Mouse (Mus musculus) erythroblast, embryonic 14.5 days (primary cell): ENCODE results near the gene Glra1. TPM values are rescaled to one million over a fixed set of nuclear protein-coding genes. Genes with fewer than 3 reads are reported as not detected.

ENCODE experiments used
- H3K27me3 ChIP-seq: 2 replicates; pipeline ENCODE4 v1.6.1; 2012; ENCODE audit warnings: inconsistent platforms; ENCODE audit not compliant: control insufficient read depth
- H3K36me3 ChIP-seq: 2 replicates; pipeline ENCODE4 v1.6.1; 2012; ENCODE audit warnings: mild to moderate bottlenecking, inconsistent platforms; ENCODE audit not compliant: control insufficient read depth
- H3K4me1 ChIP-seq: 2 replicates; pipeline ENCODE4 v1.6.1; 2012; ENCODE audit warnings: inconsistent platforms; ENCODE audit not compliant: control insufficient read depth
- H3K4me3 ChIP-seq: replicated peaks from 2 replicates; pipeline ENCODE3; 2012; ENCODE audit warnings: moderate library complexity, mild to moderate bottlenecking, inconsistent platforms
- H3K9me3 ChIP-seq: 2 replicates; pipeline ENCODE4 v1.6.1; 2012; ENCODE audit warnings: low read length, inconsistent platforms, mixed read lengths; ENCODE audit not compliant: control insufficient read depth
- GATA1 ChIP-seq: IDR thresholded peaks from 2 replicates; pipeline ENCODE4 v1.6.1; 2012; ENCODE audit warnings: low read length, inconsistent platforms, mixed read lengths
- TAL1 ChIP-seq: IDR thresholded peaks from 3 replicates; pipeline ENCODE4 v1.6.1; 2012; ENCODE audit warnings: low read length, inconsistent platforms, mixed read lengths
- polyA plus RNA-seq: library from polyadenylated mRNA; stranded (reverse); fragments of >175 nt; gene quantifications from 2 replicates; pipeline ENCODE4 v1.2.3, GENCODE M21; 2012

Glra1 gene
- polyA plus RNA-seq, 1 experiment = not detected

DNA sequence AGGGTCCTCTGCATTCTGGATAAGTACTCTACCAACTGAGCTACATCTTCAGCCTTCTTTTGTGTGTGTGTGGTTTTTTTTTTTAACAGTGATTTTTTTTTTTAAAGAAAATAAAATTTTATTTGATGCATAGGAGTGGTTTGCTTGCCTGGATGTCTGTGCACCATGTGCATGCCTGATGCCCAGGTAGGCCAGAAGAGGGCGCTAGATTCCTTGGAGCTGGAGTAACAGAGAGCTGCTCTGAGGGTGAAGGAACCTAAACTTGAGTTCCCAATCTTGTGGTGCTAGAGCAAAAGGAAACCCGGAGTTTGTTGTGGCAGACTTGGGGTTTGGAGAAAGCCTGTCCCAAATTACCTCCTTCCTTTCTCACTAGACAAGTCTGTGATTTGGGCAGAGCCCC is 16.8 kb downstream of the Glra1 start:
- Histone ChIP-seq H3K4me3 (no peak overlapping the region), H3K27me3 (no peaks in the 10 kb centered on the region), H3K9me3 (no peaks in the 10 kb centered on the region), H3K4me1 (no peaks in the 10 kb centered on the region), H3K36me3 (no peaks in the 10 kb centered on the region)
- TF ChIP-seq TAL1 (no peak), GATA1 (no peak)

DNA sequence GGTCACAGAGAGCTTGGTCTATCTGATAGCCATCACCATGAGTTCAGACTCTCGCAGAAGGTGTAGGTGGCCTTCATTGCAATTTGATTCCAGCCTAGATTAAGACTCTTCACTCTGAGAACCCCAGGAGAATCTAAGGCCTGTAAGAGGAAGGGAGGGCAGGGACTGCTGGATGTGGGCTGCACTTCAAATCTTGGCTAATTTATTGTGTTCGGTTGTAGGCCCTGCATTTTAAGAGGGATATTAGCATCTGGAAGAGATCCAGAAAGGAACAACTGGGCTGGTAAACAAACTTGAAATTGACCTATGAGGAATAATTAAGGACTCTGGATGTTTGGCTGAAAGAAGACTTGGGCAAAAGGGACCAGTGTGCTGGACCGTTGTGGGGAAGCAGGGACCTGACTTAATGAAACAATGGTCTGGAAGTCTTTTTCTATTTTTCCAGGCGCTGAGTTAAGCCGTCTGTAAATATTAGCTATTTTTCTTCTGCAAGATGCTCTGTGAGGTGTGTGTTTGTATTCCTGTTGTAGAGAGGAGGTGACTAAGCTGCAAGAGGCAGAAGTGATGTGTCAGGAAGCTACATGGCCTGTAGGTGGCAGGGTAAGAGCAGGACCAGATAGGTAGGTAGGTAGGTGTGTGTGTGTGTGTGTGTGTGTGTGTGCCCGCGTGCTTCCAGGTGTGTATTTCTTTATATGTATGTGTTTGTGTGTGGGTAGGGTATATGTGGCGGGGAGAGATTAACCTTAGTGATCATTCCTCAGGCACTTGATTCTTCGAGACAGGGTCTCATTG is 18.4 kb downstream of the Glra1 start:
- Histone ChIP-seq H3K4me3 (no peak overlapping the region), H3K4me1 (no peaks in the 10 kb centered on the region), H3K27me3 (no peaks in the 10 kb centered on the region), H3K36me3 (no peaks in the 10 kb centered on the region), H3K9me3 (no peaks in the 10 kb centered on the region)
- no peak for TF ChIP-seq GATA1
- no peak for TF ChIP-seq TAL1

DNA sequence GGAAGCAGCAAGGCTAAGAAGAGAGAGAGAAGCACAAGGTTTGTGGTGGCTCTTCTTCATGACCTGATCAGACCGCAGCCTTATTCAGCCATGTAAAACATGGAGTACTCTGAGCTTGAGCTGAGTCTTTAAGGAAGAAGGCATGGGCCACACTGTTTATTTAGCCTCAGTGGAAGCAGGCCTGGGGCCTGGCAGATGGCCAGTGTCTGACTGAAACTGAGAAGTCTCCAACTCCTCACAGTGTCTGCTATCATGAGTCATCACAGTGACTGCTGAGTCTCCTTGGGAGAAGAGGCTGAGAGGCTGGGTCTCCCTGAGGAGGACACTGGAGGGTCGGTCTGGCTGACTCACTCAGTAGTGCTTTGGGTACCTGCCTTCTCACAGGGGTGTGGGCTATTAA is 33.6 kb downstream of the Glra1 start:
- no peaks in the 10 kb centered on the region for H3K9me3 ChIP-seq
- no peak for TF ChIP-seq TAL1
- no peak for TF ChIP-seq GATA1

DNA sequence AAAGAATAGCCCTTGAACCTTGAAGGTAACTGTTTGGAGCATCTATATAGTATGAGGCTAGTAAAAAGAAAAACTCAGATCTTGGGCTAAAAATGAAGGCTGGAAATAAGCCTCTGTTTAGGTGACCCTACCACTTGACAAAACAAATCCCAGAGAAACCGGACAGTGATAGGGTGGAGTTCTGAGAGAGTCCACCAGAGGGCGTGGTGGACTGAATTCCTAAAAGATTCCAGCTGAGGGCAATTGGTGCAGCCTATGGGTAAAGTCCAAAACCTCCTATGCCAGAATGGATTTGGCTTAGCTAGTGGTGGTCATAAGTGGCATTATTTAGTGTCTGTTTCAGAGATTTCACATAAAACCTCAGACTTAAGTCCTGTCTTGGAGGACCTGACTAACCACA is 36.9 kb downstream of the Glra1 start:
- no peaks in the 10 kb centered on the region for H3K4me1 ChIP-seq
- H3K4me3 ChIP-seq = no peak overlapping the region
- H3K36me3 ChIP-seq = no peaks in the 10 kb centered on the region
- no peaks in the 10 kb centered on the region for H3K27me3 ChIP-seq
- TF ChIP-seq TAL1 = no peak
- TF ChIP-seq GATA1 = no peak
- no peaks in the 10 kb centered on the region for H3K9me3 ChIP-seq

More for the DNA sequence above, 33.6 kb downstream of the Glra1 start:
- H3K4me1 ChIP-seq = no peaks in the 10 kb centered on the region
- H3K36me3 ChIP-seq = no peaks in the 10 kb centered on the region
- H3K4me3 ChIP-seq = no peak overlapping the region
- no peaks in the 10 kb centered on the region for H3K27me3 ChIP-seq

DNA sequence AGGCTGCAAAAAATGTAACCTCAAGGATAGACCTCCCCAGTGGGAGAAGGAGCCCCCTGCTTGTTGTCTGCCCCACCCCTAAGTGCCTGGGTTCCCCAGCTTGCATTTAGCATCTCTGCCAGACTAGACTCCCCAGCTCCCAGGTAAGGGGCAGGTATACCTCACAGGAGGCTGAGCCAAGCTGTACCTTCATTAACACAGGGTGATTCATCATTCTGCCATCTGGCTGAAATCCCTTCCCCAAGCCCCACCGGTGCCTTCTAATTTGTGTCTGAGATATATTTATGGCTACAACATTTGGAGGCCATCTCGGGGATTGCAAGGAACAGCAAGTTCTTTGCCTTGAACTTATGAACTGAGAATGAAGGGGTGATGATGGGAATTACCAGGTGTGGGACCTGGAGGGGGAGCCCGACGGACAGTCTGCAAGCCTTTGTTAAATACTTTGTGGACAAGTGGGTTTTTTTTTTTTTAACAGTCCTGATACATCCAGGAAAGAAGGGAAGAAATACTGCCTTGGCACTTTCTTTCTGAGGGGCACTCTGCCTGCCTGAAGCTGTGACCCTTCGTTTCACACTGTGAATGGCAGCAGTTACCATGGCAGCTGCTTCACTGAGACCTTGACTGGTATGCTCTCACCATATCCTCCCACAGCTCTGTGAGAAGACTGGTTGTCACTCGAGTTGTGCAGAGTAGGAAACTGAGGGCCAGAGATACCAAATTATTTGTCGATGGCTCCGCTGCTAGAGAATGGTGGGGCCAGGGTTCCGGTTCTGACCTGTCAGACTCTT is 41.5 kb downstream of the Glra1 start:
- Histone ChIP-seq H3K4me3 (no peak overlapping the region), H3K36me3 (no peaks in the 10 kb centered on the region), H3K4me1 (no peaks in the 10 kb centered on the region), H3K27me3 (no peaks in the 10 kb centered on the region), H3K9me3 (no peaks in the 10 kb centered on the region)
- TF ChIP-seq TAL1 (no peak), GATA1 (no peak)

DNA sequence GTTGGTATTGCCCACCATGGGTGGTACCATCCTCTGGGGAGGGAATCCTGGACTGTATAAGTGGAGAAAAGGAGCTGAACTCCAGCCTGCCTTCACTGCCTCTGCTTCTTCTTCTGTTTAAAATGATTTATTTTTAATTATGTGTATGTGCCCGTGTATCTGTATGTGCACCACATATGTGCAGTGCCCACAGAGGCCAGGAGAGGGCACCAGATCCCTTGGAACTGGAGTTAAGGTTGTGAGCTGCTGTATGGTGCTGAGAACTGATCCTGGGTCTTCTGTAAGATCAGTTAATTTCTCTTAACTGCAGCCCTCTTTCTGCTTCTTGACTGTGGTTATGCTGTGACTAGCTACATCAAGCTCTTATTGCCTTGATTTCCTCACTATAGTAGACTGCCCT is 62.3 kb downstream of the Glra1 start:
- Histone ChIP-seq H3K36me3 (no peaks in the 10 kb centered on the region), H3K4me3 (no peak overlapping the region), H3K27me3 (no peaks in the 10 kb centered on the region), H3K9me3 (no peaks in the 10 kb centered on the region), H3K4me1 (no peaks in the 10 kb centered on the region)
- no peak for TF ChIP-seq TAL1
- no peak for TF ChIP-seq GATA1

DNA sequence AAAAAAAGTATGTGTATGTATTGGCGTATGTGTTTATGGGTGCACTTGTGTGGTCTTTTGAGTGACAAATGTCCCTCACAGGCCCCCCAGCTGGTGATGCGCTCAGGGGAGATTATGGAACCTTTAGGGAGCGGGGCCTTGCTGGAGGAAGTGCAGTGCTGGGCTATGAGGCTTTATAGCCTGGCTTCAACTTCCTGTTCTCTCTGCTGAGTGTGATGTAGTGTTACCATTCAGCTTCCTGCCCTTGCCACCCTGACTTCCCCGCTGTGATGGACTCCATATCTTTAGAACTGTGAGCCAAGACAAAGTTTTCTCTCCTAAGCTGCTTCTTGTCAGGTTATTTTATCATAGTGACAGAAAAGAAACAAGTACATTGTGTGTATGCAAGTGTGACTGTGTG is 65.3 kb downstream of the Glra1 start:
- Histone ChIP-seq H3K27me3 (no peaks in the 10 kb centered on the region), H3K4me1 (no peaks in the 10 kb centered on the region), H3K36me3 (no peaks in the 10 kb centered on the region), H3K4me3 (no peak overlapping the region), H3K9me3 (no peaks in the 10 kb centered on the region)
- TF ChIP-seq GATA1 (no peak), TAL1 (no peak)

DNA sequence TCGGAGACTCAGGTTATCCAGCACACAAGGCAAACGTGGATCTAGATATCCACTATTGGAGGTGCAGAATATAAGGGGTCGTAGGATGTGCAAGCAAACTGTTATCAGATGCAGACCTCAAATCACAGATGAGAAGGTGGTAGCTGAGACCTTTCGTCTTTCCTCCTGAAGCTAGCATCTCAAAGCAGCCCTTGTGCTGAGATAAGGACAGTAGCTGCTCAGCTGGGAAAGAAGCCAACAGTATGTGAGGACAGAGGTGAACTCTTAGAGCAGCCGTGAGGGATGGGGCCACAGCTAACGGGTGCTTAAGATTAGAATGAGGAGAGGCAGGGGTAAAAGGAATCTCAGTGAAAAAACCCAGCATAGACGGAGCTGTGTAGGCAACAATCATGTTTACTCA is 65.9 kb downstream of the Glra1 start:
- no peak for TF ChIP-seq GATA1
- no peak for TF ChIP-seq TAL1
- H3K9me3 ChIP-seq = no peaks in the 10 kb centered on the region
- H3K4me1 ChIP-seq = no peaks in the 10 kb centered on the region
- no peaks in the 10 kb centered on the region for H3K36me3 ChIP-seq
- no peaks in the 10 kb centered on the region for H3K27me3 ChIP-seq
- no peak overlapping the region for H3K4me3 ChIP-seq

DNA sequence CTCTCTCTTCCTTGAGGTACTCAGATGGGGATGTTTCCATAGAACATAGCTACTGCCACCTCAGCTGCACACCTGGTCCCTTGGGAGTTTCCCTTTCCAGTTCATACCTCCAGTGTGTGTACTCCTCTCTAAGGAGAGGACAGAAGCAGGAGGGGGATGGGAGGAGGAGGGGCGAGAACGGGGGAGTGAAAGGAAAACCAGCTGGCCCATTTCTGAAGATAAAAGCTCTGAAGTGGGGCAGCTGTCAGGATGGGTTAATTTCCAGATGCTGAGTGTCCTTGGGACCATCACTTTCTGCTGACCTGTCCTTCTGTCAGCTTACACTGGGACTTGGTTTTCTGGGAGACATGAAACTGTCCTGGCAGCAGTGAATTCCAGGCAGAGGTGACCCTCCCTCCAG is 73.2 kb downstream of the Glra1 start:
- no peak overlapping the region for H3K4me3 ChIP-seq
- H3K36me3 ChIP-seq = no peaks in the 10 kb centered on the region
- no peaks in the 10 kb centered on the region for H3K4me1 ChIP-seq
- H3K9me3 ChIP-seq = no peaks in the 10 kb centered on the region
- H3K27me3 ChIP-seq = no peaks in the 10 kb centered on the region
- TF ChIP-seq TAL1 (no peak), GATA1 (no peak)
